Mouse (Mus musculus) MEL (cell line): ENCODE measurements around the gene Gm10409. TPM values are rescaled to one million over a fixed set of nuclear protein-coding genes. Genes with fewer than 3 reads are reported as not detected.
"Not testable (repeated sequence)": the region's sequence is repeated elsewhere in the genome, so short reads cannot be mapped to it uniquely, and the experiment has no call there.

Experiments
- DNase-seq: peaks from one replicate; pipeline ENCODE4 v3.0.0; 2011; ENCODE audit warnings: low read depth, low spot score
- H3K27ac ChIP-seq: 2 replicates; pipeline ENCODE4 v1.5.1; 2012; ENCODE audit warnings: low read depth, mild to moderate bottlenecking, control low read depth, low read length, moderate library complexity; ENCODE audit not compliant: control insufficient read depth
- H3K27me3 ChIP-seq, 2 experiments: fragments of 150-350 bp in 1 of 2; sonication (generic) in 1 of 2; 2 replicates each; pipeline ENCODE4 v1.6.1; 2012; ENCODE audit warnings: low read length in 2 of 2, mild to moderate bottlenecking in 2 of 2, improper control_type of control experiment in 1 of 2, moderate library complexity in 1 of 2; ENCODE audit not compliant: insufficient read depth in 2 of 2, control insufficient read depth in 1 of 2
- H3K36me3 ChIP-seq, 2 experiments: 2 replicates each; pipeline ENCODE4 v1.6.1; 2012 to 2014; ENCODE audit warnings: low read length in 2 of 2, improper control_type of control experiment in 1 of 2, inconsistent platforms in 1 of 2, mild to moderate bottlenecking in 1 of 2; ENCODE audit not compliant: insufficient read depth in 2 of 2, control insufficient read depth in 1 of 2
- H3K4me1 ChIP-seq, 2 experiments: fragments of 150-350 bp in 1 of 2; sonication (generic) in 1 of 2; 2 replicates each; pipeline ENCODE4 v1.6.1; 2012; ENCODE audit warnings: low read length in 2 of 2, improper control_type of control experiment in 1 of 2, mild to moderate bottlenecking in 1 of 2; ENCODE audit not compliant: insufficient read depth in 2 of 2, control insufficient read depth in 1 of 2
- H3K4me3 ChIP-seq, 2 experiments: fragments of 150-350 bp in 1 of 2; sonication (generic) in 1 of 2; 2 replicates each; pipeline ENCODE4 v1.5.1; 2012; ENCODE audit warnings: low read depth in 2 of 2, low read length in 2 of 2, mild to moderate bottlenecking in 2 of 2, moderate library complexity in 2 of 2, control low read depth in 1 of 2, improper control_type of control experiment in 1 of 2; ENCODE audit not compliant: control insufficient read depth in 1 of 2, insufficient read depth in 1 of 2
- H3K79me2 ChIP-seq: 2 replicates; pipeline ENCODE4 v1.6.1; 2012; ENCODE audit warnings: mild to moderate bottlenecking, low read length, moderate library complexity; ENCODE audit not compliant: control insufficient read depth, poor library complexity, insufficient read depth
- H3K9ac ChIP-seq: 2 replicates; pipeline ENCODE4 v1.6.1; 2012; ENCODE audit warnings: low read depth, mild to moderate bottlenecking, control low read depth, low read length, moderate library complexity; ENCODE audit not compliant: control insufficient read depth, poor library complexity, severe bottlenecking
- H3K9me3 ChIP-seq: fragments of 150-350 bp; sonication (generic); replicated peaks from 2 replicates; pipeline ENCODE4 v1.6.1; 2012; ENCODE audit warnings: mild to moderate bottlenecking, low read length, improper control_type of control experiment, moderate library complexity; ENCODE audit not compliant: insufficient read depth
- polyA plus RNA-seq, 2 experiments: library from polyadenylated mRNA; stranded (reverse) in 1 of 2; unstranded in 1 of 2; fragments of >175 nt in 1 of 2; fragments of >200 nt in 1 of 2; gene quantifications; 2 replicates each; pipeline versions ENCODE4 v1.2.1 to v1.2.4; 2012; ENCODE audit warnings: low replicate concordance in 2 of 2, low read depth in 1 of 2; ENCODE audit not compliant: insufficient read length in 2 of 2, insufficient read depth in 1 of 2, missing spikeins in 1 of 2
- total RNA-seq: library from RNA; depleted of rRNA; stranded (reverse); fragments of 300-350 nt; gene quantifications from 2 replicates; pipeline ENCODE4 v1.2.3, GENCODE M21; 2012; rRNA removed

The Gm10409 gene
- total RNA-seq, result not detected in 2 replicates
- polyA plus RNA-seq, result not detected

DNA sequence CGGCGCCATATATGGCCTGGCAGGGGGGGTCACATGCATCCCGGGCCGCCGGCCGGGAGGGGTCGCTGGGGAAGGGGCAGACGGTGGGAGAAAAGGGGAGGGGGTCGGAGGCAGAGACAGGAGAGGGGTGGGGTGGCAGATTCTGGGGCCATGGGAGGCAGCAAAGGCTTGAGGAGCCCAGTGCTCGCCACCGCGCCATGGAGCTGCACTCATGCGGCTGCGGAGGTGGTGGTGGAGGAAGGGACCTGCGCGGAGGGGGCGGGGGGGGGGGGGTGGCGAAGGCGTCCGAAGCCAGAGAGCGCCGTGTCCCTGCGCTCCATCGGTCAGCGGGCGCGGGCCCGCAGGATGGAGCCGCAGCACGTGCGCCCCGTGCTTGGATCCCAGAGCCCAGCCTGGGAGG lies at the start of gene Gm10409:
Gm10409 (plus strand) TSS at position 301 of the 400 bp plus-strand sequence.
- H3K9ac ChIP-seq, DNase-seq, H3K36me3 ChIP-seq: not testable (repeated sequence)

DNA sequence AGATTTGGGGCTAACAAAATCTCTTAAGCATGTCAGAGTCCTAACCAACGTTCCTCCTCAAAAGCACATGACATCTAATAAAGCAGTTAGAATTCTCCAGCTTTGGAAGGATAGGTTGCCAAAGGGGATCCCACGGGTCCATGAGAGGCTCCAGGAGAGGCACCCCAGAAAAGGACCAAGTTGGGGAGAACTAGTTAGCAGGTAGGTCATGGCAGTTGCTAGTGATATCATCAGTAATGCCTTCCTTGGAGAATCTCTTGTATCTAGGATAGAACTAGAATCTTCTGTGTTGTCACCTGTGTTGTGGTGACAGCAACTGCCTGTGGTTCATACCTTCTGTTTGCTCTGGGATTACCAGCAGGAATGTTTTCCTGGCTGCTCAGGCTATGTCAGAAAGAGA lies 17.6 kb upstream of the Gm10409 start, which contains the start of gene Gm10413:
Gm10413 (plus strand) TSS at position 301 of the 400 bp plus-strand sequence.
- not testable (repeated sequence) for H3K36me3 ChIP-seq, DNase-seq

More for the DNA sequence above, at the start of gene Gm10409:
- H3K9me3 ChIP-seq, H3K4me3 ChIP-seq, H3K27ac ChIP-seq, H3K79me2 ChIP-seq, H3K27me3 ChIP-seq, H3K4me1 ChIP-seq: not testable (repeated sequence)

DNA sequence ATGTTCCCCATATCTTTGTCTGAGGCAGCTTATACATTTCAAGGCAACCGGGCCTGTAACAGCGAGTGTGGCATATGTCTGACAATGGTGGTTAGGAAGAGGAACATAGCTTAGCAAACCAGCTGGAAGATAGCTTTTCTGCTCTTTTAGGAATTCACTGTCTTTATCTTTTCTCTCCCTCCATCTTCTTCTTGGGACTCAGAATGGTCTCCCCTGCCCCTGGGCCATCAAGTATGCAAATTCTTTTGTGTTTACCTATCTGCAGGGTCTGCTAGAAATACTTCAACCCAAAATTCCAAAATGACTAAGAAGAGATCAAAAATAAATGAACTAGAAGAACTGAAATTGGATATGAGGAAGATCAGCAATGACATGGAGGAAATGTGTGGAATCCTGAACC lies 15.4 kb downstream of the Gm10409 start, which contains the start of gene Gm3005:
Gm3005 (plus strand) TSS at position 301 of the 400 bp plus-strand sequence.
- not testable (repeated sequence) for H3K4me3 ChIP-seq, H3K27me3 ChIP-seq, H3K4me1 ChIP-seq, H3K36me3 ChIP-seq, H3K9me3 ChIP-seq, H3K27ac ChIP-seq, H3K79me2 ChIP-seq, H3K9ac ChIP-seq, DNase-seq

More for the DNA sequence above, 17.6 kb upstream of the Gm10409 start, which contains the start of gene Gm10413:
- not testable (repeated sequence) for H3K4me1 ChIP-seq, H3K79me2 ChIP-seq, H3K4me3 ChIP-seq, H3K27me3 ChIP-seq, H3K27ac ChIP-seq, H3K9ac ChIP-seq, H3K9me3 ChIP-seq

DNA sequence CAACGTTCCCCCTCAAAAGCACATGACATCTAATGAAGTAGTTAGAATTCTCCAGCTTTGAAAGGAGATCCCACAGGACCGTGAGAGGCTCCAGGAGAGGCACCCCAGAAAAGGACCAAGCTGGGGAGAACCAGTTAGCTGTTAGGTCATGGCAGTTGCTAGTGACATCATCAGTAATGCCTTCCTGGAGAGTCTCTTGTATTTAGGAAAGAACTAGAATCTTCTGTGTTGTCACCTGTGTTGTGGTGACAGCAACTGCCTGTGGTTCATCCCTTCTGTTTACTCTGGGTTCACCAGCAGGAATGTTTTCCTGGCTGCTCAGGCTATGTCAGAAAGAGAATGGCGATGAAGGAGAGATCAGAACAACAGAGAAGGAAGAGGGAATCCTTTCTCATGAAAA lies 36.7 kb downstream of the Gm10409 start, which contains the start of gene Gm10408:
Gm10408 (plus strand) TSS at position 301 of the 400 bp plus-strand sequence.
- H3K27me3 ChIP-seq, H3K4me1 ChIP-seq, H3K36me3 ChIP-seq, H3K79me2 ChIP-seq, DNase-seq, H3K9me3 ChIP-seq, H3K27ac ChIP-seq, H3K4me3 ChIP-seq, H3K9ac ChIP-seq: not testable (repeated sequence)

Other genes starting within 250 kb of the Gm10409 start
- not detected in 2 replicates for gene Gm5795, start 224.4 kb upstream of the Gm10409 start, total RNA-seq
- not detected for gene Gm5795, start 224.4 kb upstream of the Gm10409 start, polyA plus RNA-seq
- gene D830030K20Rik, start 204.1 kb upstream of the Gm10409 start, total RNA-seq, result not detected in 2 replicates
- gene D830030K20Rik, start 204.1 kb upstream of the Gm10409 start, polyA plus RNA-seq, result not detected
- not detected in 2 replicates for gene Gm2956, start 80.0 kb upstream of the Gm10409 start, total RNA-seq
- not detected for gene Gm2956, start 80.0 kb upstream of the Gm10409 start, polyA plus RNA-seq
- not detected in 2 replicates for gene Gm10413, start 17.5 kb upstream of the Gm10409 start, total RNA-seq
- not detected for gene Gm10413, start 17.5 kb upstream of the Gm10409 start, polyA plus RNA-seq
- not detected in 2 replicates for gene Gm3005, start 15.5 kb downstream of the Gm10409 start, total RNA-seq
- gene Gm3005, start 15.5 kb downstream of the Gm10409 start, polyA plus RNA-seq, result not detected
- gene Gm10408, start 36.8 kb downstream of the Gm10409 start, total RNA-seq, result not detected in 2 replicates
- gene Gm10408, start 36.8 kb downstream of the Gm10409 start, polyA plus RNA-seq, result not detected
- not detected in 2 replicates for gene Gm3012, start 221.9 kb downstream of the Gm10409 start, total RNA-seq
- not detected for gene Gm3012, start 221.9 kb downstream of the Gm10409 start, polyA plus RNA-seq
- gene Gm3020, start 239.4 kb downstream of the Gm10409 start, total RNA-seq, result not detected in 2 replicates
- not detected for gene Gm3020, start 239.4 kb downstream of the Gm10409 start, polyA plus RNA-seq